Mouse (Mus musculus): ENCODE measurements around the gene Nhsl1. TPM values are rescaled to one million over a fixed set of nuclear protein-coding genes. Genes with fewer than 3 reads are reported as not detected.
"Not testable (repeated sequence)": the region's sequence is repeated elsewhere in the genome, so short reads cannot be mapped to it uniquely, and the experiment has no call there.

Nhsl1 gene
- polyA plus RNA-seq, 1 experiment from 2014 or later = 8.6 TPM

DNA sequence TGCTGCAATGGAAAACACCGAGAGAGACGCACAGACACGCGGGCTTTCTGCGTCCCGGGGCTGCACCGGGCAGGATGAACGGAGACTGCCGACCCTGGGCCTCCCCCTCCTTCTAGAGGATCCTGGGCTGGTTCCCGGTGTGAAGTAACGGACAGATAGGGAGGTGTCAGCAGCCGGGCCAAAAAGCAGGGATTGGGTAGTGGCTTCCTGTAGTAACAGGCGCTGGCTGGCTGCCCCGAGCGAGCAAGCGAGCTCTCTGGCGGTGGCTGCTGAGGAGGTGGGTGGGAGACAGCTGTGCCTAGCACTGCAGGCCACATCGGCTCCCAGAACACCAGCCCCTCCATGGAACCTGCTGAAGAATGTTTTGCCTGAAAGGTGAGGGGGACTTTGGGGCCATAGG is 112.2 kb downstream of the Nhsl1 start:
- under 1% methylated on average over 18 of the region's 18 CpGs for WGBS
- Histone ChIP-seq H3K4me2 (replicated peaks) (peak overlapping the region; percentile 73), H3K27me3 (no peaks in the 10 kb centered on the region), H3K4me1 (peaks cover 36% of the 10 kb centered on the region), H3K27ac (peak overlapping the region; percentile 81), H3K36me3 (peaks cover 16% of the 10 kb centered on the region), H3K4me3 (peak overlapping the region; percentile 43), H3K9ac (peak overlapping the region; percentile 65), H3K9me3 (0 out of 2 replicates have a peak, but pooled peaks cover 6% of the 10 kb centered on the region)
- ATAC-seq (ENCODE audit: low FRiP score, low read depth) = peak; percentile 75

DNA sequence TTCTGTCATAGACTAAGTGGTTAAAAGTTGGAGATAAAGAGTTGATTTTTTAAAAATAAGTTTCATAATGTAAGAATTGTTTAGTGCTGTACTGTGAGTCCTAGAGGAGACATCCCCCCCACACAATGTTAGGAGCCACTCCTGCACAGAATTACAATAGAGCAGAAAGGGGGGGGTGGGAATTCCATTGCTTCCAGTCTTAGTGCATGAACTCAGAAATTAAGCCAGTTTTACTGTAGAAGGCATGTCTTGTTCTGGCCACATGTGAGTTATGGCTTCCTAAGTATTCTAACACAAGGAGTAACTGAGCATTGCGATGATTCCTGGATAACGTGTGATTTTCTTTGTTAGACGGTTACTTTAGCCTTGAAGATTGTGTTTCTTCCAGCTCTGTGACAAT is 112.8 kb downstream of the Nhsl1 start:
- Histone ChIP-seq H3K4me3 (peak overlapping the region; percentile 17), H3K4me1 (peaks cover 41% of the 10 kb centered on the region), H3K36me3 (peaks cover 11% of the 10 kb centered on the region), H3K27me3 (no peaks in the 10 kb centered on the region), H3K9ac (peak overlapping the region; percentile 31; the same call in 1 of the 2 replicates), H3K27ac (0 out of 2 replicates have a peak overlapping the region, but pooled peaks have one; percentile 10), H3K9me3 (0 out of 2 replicates have a peak, but pooled peaks cover 6% of the 10 kb centered on the region), H3K4me2 (replicated peaks) (peak overlapping the region; percentile 73)
- ATAC-seq (ENCODE audit: low FRiP score, low read depth) = no peak
- 65% methylated on average over 3 of the region's 3 CpGs for WGBS

DNA sequence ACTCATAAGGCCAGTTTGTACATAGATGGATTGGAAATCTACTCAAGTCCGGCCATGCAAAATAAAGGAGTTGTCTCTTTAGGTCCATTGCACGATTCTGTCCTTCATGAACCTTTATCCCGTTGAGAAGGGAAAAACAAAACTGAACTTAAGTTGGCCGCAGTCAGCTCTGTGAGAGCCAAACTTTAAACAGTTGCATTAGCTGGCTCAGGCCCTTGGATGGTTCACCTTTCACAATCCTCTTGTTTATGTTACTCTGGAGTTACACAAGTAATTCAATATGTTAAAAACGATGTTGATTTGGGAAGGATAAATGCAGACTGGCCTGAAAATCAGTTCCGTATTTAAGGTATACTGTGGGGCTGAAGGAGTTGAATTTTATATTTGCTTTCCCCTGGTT is 116.7 kb downstream of the Nhsl1 start:
- Histone ChIP-seq H3K4me2 (replicated peaks) (peak overlapping the region; percentile 17; the same call in 1 of the 2 replicates), H3K9me3 (no peaks in the 10 kb centered on the region), H3K36me3 (no peaks in the 10 kb centered on the region), H3K4me3 (no peak overlapping the region), H3K4me1 (peaks cover 63% of the 10 kb centered on the region), H3K27me3 (no peaks in the 10 kb centered on the region), H3K9ac (no peak overlapping the region), H3K27ac (peak overlapping the region; percentile 80)
- WGBS = 55% methylated on average over 6 of the region's 6 CpGs
- ATAC-seq (ENCODE audit: low FRiP score, low read depth) = peak; percentile 13; the same call in 1 of the 2 replicates

DNA sequence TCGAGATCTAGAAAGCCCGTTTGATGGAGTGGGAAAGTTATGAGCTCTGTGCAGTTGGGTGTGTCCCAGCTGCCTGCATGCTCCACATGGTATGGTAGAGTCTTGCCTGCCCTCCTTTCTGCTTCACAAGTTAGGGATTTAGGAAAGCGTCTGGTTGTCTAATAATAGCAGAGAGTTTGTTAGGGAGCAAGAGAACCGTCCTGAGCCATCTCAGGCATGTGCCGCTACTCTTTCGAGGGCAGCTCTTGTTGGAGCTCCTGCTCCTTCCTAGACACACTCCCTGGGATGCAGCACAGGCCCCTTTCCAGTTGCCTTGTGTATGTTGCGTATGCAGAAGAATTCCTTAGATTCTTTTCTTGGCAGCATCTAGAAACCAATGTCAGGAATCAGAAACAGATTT is 117.2 kb downstream of the Nhsl1 start:
- WGBS = 30% methylated on average over 7 of the region's 7 CpGs
- Histone ChIP-seq H3K4me1 (peaks cover 58% of the 10 kb centered on the region), H3K27me3 (no peaks in the 10 kb centered on the region), H3K27ac (peak overlapping the region; percentile 80), H3K4me3 (no peak overlapping the region), H3K9ac (no peak overlapping the region), H3K9me3 (no peaks in the 10 kb centered on the region), H3K36me3 (no peaks in the 10 kb centered on the region), H3K4me2 (replicated peaks) (peak overlapping the region; percentile 17)
- ATAC-seq (ENCODE audit: low FRiP score, low read depth) = peak; percentile 69

DNA sequence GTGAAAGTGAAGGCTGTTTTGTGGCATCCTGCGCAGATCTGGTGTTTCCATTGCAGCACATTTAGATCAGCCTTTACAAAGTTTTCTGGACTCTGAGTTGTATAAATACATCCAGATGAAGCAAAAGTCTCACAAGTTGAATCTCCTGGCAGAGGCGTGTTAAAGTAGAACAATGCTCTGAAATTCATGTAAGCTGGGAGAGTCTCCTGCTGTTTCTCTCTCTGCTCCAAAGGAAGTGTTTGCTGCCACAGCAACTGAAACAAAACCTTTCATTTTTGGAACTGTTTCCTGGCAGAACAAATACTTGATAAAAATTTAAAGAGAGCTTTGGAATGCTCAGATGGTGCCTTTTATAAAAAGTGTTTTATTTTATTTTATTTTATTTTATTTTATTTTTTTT is 118.8 kb downstream of the Nhsl1 start:
- Histone ChIP-seq H3K9me3 (no peaks in the 10 kb centered on the region), H3K4me1 (peaks cover 49% of the 10 kb centered on the region), H3K27me3 (no peaks in the 10 kb centered on the region), H3K36me3 (no peaks in the 10 kb centered on the region), H3K4me2 (replicated peaks) (no peak overlapping the region), H3K27ac (no peak overlapping the region), H3K4me3 (no peak overlapping the region), H3K9ac (no peak overlapping the region)
- peak; percentile 49; the same call in 1 of the 2 replicates for ATAC-seq (ENCODE audit: low FRiP score, low read depth)
- WGBS = 55% methylated on average over 2 of the region's 2 CpGs

DNA sequence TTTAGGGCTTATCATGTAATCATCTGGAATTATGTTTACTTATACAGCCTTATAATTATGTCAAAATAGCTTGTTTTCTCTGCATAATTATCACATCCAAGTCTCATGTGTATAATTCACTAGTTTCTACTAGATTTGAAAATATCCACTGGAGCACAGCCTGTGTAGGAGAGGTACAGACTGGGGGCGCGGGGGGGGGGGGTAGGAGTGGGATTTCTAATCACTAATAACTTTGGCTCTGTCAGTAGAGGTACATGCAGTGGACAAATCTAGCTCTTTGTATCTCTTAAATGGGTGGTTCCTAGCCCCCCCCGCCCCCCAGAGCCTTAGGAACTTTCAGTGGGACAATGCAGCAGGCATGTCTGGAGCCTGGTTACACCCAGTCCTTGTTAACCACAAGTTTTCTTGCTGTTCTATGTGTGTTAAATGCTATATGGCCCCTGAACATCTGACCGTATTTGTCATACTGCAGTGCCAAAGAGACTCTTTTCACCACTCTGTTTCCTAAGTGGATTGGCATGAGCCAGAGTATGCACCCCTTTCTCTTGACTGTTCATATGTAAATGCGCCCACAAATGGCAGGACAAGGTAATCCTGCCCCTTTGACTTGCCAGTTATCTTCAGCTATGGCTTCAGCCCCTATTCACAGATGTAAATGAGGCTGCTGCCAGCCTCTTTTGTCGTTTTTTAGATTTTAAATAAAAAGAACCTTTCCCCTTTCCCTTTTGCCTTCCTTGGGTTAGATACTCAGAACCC is 127.0 kb downstream of the Nhsl1 start:
- Histone ChIP-seq H3K9ac (no peak overlapping the region), H3K4me2 (replicated peaks) (no peak overlapping the region), H3K27me3 (no peaks in the 10 kb centered on the region), H3K9me3 (no peaks in the 10 kb centered on the region), H3K4me3 (no peak overlapping the region), H3K27ac (no peak overlapping the region), H3K4me1 (peaks cover 17% of the 10 kb centered on the region), H3K36me3 (no peaks in the 10 kb centered on the region)
- WGBS = 49% methylated on average over 6 of the region's 6 CpGs
- no peak for ATAC-seq (ENCODE audit: low FRiP score, low read depth)

DNA sequence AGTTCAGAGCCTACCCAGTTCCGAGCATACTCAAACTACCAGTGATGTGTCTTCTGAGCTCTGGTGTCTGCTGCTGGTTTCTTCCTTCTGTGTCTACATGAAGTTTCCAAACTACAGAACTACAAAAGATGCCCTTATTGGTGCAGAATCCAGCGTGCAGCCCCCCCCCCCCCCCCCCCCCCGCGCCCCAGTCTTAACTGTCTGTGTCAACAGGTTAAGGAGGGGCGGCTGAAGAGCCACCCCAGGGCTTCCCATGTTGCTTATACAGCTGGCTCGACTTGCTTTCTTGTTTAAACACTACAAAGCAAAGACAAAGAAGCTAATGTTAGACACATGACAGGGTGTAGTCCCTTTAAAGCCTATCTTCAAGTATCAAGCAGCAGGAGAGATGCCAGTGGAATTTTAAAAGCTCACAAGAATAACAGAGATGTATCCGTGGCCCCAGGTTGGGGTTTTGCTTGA is 127.6 kb downstream of the Nhsl1 start:
- Histone ChIP-seq H3K9ac (no peak overlapping the region), H3K9me3 (no peaks in the 10 kb centered on the region), H3K27me3 (no peaks in the 10 kb centered on the region), H3K36me3 (no peaks in the 10 kb centered on the region), H3K4me2 (replicated peaks) (no peak overlapping the region), H3K4me3 (no peak overlapping the region), H3K4me1 (peaks cover 17% of the 10 kb centered on the region), H3K27ac (no peak overlapping the region)
- no peak for ATAC-seq (ENCODE audit: low FRiP score, low read depth)
- WGBS = 32% methylated on average over 5 of the region's 7 CpGs

DNA sequence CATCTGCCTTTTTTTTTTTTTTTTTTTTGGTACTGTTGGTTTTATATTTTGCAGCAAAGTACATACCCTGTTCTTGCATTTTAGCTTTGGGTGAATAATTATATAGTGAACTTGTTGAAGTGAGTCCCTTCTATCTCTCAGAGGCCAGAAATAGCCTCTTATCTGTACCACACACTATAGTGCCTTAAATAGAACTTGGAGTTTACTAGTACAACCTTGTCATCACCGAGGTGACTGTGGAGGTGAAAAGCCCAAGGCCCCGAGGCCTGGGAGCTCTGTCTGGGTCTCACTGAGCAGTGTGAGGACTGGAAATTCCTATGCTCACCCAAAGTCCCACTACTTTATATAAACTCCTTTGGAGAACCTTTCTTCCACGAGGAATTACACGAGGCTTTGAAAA is 128.5 kb downstream of the Nhsl1 start:
- no peaks in the 10 kb centered on the region for H3K9me3 ChIP-seq
- no peaks in the 10 kb centered on the region for H3K27me3 ChIP-seq
- H3K9ac ChIP-seq = no peak overlapping the region
- no peak for ATAC-seq (ENCODE audit: low FRiP score, low read depth)
- no peak overlapping the region for H3K27ac ChIP-seq
- WGBS = 55% methylated on average over 4 of the region's 4 CpGs
- no peak overlapping the region for H3K4me2 ChIP-seq (replicated peaks)
- H3K4me1 ChIP-seq = peaks cover 17% of the 10 kb centered on the region
- no peaks in the 10 kb centered on the region for H3K36me3 ChIP-seq
- H3K4me3 ChIP-seq = no peak overlapping the region

DNA sequence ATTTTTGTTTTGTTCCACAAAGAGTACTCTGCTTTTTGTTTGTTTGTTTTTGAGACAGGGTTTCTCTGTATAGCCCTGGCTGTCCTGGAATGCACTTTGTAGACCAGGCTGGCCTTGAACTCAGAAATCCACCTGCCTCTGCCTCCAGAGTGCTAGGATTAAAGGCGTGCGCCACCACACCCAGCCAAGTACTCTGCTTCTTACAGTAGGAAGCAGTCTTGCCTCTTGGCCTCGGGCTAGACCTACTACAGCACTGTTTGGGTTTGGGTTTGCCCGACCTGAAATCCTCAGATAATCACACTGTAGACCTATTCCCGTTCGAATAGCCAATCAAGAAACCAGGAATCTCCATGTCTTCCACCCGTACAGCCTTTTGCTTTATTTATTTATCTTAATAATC is 130.1 kb downstream of the Nhsl1 start:
- not testable (repeated sequence) for H3K9ac ChIP-seq; ATAC-seq (ENCODE audit: low FRiP score, low read depth); H3K36me3 ChIP-seq; H3K9me3 ChIP-seq; H3K27ac ChIP-seq; H3K4me2 ChIP-seq (replicated peaks); H3K4me3 ChIP-seq; H3K27me3 ChIP-seq
- H3K4me1 ChIP-seq = peaks cover 21% of the 10 kb centered on the region
- WGBS = 91% methylated on average over 7 of the region's 7 CpGs

DNA sequence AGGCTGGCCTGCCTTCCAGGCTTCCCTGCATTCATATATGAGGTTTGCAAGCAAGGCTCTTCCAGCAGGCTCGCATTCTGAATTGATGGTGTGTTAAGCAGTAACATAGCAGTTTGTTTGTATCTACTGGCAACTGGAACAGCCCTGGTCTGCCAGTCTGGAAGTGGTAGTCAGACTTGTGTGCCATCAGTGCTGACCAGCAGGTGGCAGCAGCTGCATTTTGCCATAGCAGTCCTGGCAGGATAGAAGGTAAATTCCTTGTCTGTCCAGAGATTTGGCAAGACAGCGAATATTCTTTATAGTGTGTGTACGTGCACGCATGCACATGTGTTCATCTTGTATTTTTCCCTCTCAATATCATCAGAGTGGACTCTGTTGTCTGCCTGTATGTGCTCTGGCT is 134.6 kb downstream of the Nhsl1 start:
- Histone ChIP-seq H3K4me1 (peaks cover 18% of the 10 kb centered on the region), H3K9me3 (no peaks in the 10 kb centered on the region), H3K4me3 (no peak overlapping the region), H3K27ac (no peak overlapping the region), H3K9ac (no peak overlapping the region), H3K4me2 (replicated peaks) (no peak overlapping the region), H3K36me3 (no peaks in the 10 kb centered on the region), H3K27me3 (no peaks in the 10 kb centered on the region)
- peak; percentile 80; the same call in 1 of the 2 replicates for ATAC-seq (ENCODE audit: low FRiP score, low read depth)
- WGBS = 34% methylated on average over 4 of the region's 4 CpGs

DNA sequence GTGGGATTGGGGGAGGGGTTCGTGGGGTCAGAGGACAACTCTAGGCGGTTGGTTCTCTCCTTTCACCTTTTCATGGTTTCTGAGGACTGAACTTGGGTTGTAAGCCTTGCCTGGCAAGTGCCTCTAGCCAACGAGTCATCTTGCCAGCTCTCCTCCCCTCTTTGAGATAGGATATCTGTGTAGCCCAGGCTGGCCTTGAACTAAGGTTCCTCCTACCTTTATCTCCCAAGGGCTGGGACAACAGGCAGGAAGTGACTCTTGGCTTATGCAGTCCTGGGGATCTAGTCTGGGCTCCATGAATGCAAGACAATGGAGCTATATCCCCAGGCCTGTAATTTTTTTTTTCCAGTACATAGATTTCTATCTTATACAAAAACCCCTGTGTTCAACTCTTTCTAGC is 135.4 kb downstream of the Nhsl1 start:
- Histone ChIP-seq H3K36me3 (no peaks in the 10 kb centered on the region), H3K4me3 (no peak overlapping the region), H3K4me1 (peaks cover 16% of the 10 kb centered on the region), H3K9me3 (no peaks in the 10 kb centered on the region), H3K4me2 (replicated peaks) (no peak overlapping the region), H3K27me3 (no peaks in the 10 kb centered on the region), H3K9ac (no peak overlapping the region), H3K27ac (no peak overlapping the region)
- 75% methylated on average over 3 of the region's 3 CpGs for WGBS
- no peak for ATAC-seq (ENCODE audit: low FRiP score, low read depth)

DNA sequence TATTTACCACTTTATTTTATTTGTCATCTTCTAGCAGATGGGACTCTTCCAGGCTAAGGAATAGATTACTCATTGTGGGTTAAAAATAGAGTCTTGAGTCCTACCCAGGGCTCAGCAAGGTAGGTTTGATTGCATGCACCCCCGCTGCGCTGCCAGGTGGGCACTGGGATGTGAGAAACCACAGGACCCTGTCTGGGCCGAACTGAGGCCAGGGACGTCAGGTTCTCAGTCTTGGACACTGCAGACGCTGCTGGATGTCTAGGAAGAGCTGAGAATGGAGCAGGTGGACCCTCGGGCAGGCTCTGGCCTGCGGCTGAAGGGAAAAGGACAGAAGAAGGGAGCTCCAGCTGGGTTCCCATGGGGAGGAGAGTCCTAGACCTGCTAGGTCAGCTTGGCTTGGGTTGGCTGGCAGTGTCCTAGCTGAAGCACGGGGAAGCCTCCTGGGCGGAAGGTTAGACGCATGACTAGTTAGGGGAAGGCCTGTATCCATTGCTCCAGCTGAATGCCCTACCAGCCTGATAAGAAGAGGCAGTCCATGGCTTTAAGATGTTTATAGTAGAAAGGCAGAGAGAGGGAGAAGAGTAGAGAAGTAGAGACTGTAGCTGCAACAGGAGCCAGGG is 136.6 kb downstream of the Nhsl1 start:
- Histone ChIP-seq H3K4me3 (no peak overlapping the region), H3K4me2 (replicated peaks) (no peak overlapping the region), H3K36me3 (no peaks in the 10 kb centered on the region), H3K27me3 (no peaks in the 10 kb centered on the region), H3K27ac (no peak overlapping the region), H3K9me3 (no peaks in the 10 kb centered on the region), H3K9ac (no peak overlapping the region), H3K4me1 (peaks cover 16% of the 10 kb centered on the region)
- WGBS = 96% methylated on average over 10 of the region's 10 CpGs
- ATAC-seq (ENCODE audit: low FRiP score, low read depth) = no peak
